Mouse (Mus musculus): Measurements from ENCODE around the gene Smg8. TPM values are rescaled to one million over a fixed set of nuclear protein-coding genes. Genes with fewer than 3 reads are reported as not detected.

The Smg8 gene
- 10.5 and 11.1 TPM in 2 replicates for polyA plus RNA-seq (2021; fragmentation: Nextera tagmentation)
- long read RNA-seq, experiment 1, transcript Smg8-201 (4 exons, 3,218 nt), result major isoform, 10 of 14 reads
- long read RNA-seq, experiment 1, partial matches to known transcripts, result 3 of 14 reads
- long read RNA-seq, experiment 1, other reads (novel, unspliced or antisense), result 1 of 14 reads
- long read RNA-seq, experiment 2, transcript Smg8-201 (4 exons, 3,218 nt), result major isoform, 57 of 57 reads
- long read RNA-seq, experiment 2, partial matches to known transcripts, result 0 of 57 reads
- long read RNA-seq, experiment 2, other reads (novel, unspliced or antisense), result 0 of 57 reads

GRCm38 (mm10) chr11:87086290-87086984 is at the start of gene Smg8:
Gene Smg8 (minus strand): TSS chr11:87086774.

GRCm38 (mm10) chr11:87126824-87127816 is 40.5 kb upstream of the Smg8 start, which contains the start of gene Trim37:
Gene Trim37 (plus strand): TSS chr11:87127077.

GRCm38 (mm10) chr11:87108755-87109518 is 22.4 kb upstream of the Smg8 start, which contains the start of gene Ska2:
Gene Ska2 (plus strand): TSS chr11:87109234.

GRCm38 (mm10) chr11:87108409-87108754 is 21.8 kb upstream of the Smg8 start, which contains the start of gene Prr11:
Gene Prr11 (minus strand): TSS chr11:87108708.

GRCm38 (mm10) chr11:87073866-87074440 is 12.6 kb downstream of the Smg8 start, which contains the start of gene Gdpd1:
Gene Gdpd1 (minus strand): TSS chr11:87074062.

Small RNAs within 50 kb of the gene (microRNA-seq; reads per million reads assigned to microRNA genes)
- 33.5 reads per million, percentile 47 among the genes with 10 or more reads in this experiment for gene Mir301

Other genes starting within 250 kb of the Smg8 start
- 9.5 and 10.4 TPM in 2 replicates for gene Ypel2, start 93.1 kb downstream of the Smg8 start, polyA plus RNA-seq (2021; fragmentation: Nextera tagmentation)
- 47.0 and 49.0 TPM in 2 replicates for gene Gdpd1, start 12.7 kb downstream of the Smg8 start, polyA plus RNA-seq (2021; fragmentation: Nextera tagmentation)
- 0.09 and 0.10 TPM in 2 replicates for gene Prr11, start 21.9 kb upstream of the Smg8 start, polyA plus RNA-seq (2021; fragmentation: Nextera tagmentation)
- gene Ska2, start 22.5 kb upstream of the Smg8 start, polyA plus RNA-seq (2021; fragmentation: Nextera tagmentation), result 6.8 and 8.1 TPM in 2 replicates
- 64.8 and 75.8 TPM in 2 replicates for gene Trim37, start 40.3 kb upstream of the Smg8 start, polyA plus RNA-seq (2021; fragmentation: Nextera tagmentation)

All from layer of hippocampus, adult 6 months (tissue).